Mouse (Mus musculus) ZHBTc4 (cell line): ENCODE data around the gene Aig1.

Experiments used
- DNase-seq: peaks from one replicate; pipeline ENCODE4 v3.0.0-alpha.2; 2011; ENCODE audit warnings: low read depth, low spot score

Gene Aig1

DNA sequence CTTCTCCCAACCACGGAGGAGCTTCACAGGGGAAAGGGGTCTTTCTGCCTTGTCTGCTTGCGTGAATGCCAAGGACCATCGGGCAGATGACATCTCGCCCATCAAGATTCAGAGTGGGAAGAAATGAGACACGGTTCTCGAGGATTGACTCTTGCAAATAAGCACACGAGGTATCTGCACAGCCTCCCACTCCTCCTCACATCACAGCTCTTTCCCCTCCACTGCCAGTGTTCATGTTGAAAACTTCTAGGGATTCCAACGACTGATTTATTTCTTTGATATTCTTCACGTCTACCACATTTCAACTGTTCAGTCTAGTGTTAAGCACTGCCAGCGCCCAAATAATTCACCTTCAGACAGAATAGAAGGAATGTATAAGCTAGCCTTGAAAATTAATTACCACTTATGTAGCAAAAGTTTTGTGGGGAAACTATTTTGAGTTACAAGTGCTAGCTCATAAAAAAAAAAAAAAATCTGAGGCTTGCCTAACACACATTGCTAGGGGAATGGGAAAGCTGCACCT is 86.5 kb downstream of the Aig1 start:
- DNase-seq, result no peak

DNA sequence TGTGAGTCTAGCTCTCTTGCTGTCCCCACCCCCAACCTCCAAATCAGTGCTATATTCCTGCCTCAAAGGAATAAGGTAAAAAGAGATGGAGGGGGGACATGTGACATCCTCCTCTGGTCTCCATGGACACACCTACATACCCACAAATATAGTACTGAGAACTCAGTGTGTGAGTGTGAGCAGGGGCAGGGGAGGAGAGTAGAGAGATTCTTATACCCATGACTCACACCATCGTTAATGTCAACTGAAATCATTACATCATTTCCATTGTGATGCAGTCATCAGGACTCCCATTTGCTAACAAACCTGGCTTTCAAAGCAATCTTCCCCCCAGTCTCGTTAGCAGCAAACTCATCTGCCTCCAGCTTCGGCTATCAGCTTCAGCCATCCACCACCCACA is 92.8 kb downstream of the Aig1 start:
- no peak for DNase-seq

DNA sequence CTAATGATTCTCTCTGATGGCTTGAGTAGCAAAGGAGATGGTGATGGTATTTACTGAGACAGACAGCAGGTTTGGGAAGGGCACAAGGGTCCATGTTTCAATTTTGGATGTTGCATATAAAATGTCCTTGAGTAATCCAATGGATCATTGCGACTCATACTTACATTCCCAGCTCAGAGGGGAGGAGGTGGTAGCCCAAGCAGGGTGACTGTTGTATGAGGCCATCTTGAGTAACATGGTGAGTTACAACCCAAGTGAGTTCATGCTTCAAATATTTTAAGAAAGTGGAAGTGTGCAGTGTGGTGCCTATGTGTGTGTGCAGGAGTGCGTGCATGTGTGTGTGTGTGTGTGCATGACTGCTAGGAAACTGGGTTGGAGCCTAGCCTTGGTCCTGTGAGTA is 93.4 kb downstream of the Aig1 start:
- DNase-seq, result no peak

DNA sequence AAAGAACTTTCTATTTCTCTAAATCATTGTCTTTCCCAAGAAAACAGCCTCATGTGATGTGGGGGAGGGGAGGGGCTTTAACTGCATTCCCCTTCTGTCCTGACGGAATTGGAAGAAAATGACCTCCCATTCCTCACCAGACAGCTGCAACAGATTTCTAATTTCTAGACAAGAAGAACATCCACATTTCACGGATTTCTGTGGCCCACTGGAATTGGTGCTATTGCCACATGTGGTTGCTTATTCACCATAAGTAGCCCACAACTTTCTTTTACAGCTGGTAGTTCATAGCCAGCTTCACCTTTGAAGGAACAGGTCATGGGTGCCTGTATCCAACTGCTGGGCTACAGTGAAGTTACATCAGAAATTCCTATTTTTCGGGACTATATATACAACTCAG is 93.9 kb downstream of the Aig1 start:
- no peak for DNase-seq

DNA sequence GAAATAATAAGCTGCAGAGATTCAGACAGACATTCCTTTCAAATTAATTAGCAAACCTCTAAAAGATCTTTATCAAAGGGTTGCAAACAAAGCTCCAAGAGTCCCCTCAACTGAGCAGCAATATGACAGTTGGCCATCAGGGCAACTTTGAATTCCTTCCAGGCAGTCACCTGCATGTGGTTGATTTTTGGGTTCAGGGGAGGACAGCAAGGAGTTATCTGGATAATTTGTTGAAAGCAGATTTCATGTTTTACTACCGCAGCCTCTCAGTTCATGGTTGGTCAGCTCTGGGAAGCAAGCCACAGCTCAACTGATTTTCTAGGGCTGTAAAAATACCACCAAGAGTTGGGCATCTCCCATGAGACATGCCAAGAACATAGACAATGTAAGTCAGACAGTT is 98.1 kb downstream of the Aig1 start:
- no peak for DNase-seq

GRCm38 (mm10) chr10:13769789-13770188 is 99.0 kb downstream of the Aig1 start:
- DNase-seq, result no peak

- peak; percentile 42 for DNase-seq
Measured at GRCm38 (mm10) chr10:13768866-13769265, 99.9 kb downstream of the Aig1 start.

GRCm38 (mm10) chr10:13767076-13767475 is 101.7 kb downstream of the Aig1 start:
- DNase-seq, result no peak

- DNase-seq, result no peak
Measured at GRCm38 (mm10) chr10:13763151-13763550, 105.6 kb downstream of the Aig1 start.

- no peak for DNase-seq
Measured at GRCm38 (mm10) chr10:13754712-13755111, 114.1 kb downstream of the Aig1 start.

DNA sequence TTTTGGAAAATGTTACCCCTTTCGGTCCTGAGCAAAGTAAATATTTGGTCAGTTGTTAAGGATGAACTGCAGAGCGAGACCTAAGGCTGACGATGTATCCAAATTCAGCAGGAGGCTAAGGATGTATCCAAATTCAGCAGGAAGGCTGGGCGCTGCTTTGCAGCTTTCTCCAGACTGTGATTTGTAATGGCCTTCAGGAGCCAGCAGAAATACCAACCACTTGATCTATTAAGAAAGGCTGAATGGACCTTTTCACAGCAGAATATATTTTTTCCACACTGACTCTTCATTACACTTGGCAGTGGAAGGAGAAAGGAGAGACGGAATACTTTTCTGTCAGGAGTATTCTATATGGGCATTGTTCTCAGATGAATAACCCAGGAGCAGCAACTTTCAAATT is 115.0 kb downstream of the Aig1 start:
- DNase-seq, result no peak

- no peak for DNase-seq
Measured at GRCm38 (mm10) chr10:13739494-13740140, 129.2 kb downstream of the Aig1 start.

- no peak for DNase-seq
Measured at GRCm38 (mm10) chr10:13730039-13730748, 138.6 kb downstream of the Aig1 start.

DNA sequence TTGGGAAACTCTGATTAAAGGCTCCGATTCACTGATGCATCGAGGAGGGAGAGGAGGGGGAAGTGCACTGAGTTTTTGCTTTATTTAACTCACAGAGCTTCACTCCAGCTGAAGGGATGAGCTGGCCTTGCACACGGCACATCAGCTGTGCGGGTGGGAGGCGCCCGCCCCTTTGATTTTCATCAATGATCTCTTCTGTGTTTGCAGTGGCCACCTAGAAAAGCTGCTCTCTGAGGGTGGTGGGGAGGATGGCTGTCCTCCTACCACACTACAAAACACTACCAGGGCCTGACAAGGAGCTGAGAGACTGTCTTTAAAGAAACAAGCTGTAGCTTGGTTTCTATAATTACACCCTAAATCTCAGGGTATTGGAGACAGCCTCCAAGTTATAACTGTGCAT is 141.1 kb downstream of the Aig1 start:
- DNase-seq, result no peak

- DNase-seq, result no peak
Measured at GRCm38 (mm10) chr10:13726206-13726605, 142.6 kb downstream of the Aig1 start.

- no peak for DNase-seq
Measured at GRCm38 (mm10) chr10:13725276-13725675, 143.5 kb downstream of the Aig1 start.

GRCm38 (mm10) chr10:13716132-13716531 is 152.6 kb downstream of the Aig1 start:
- DNase-seq, result no peak

GRCm38 (mm10) chr10:13715584-13715983 is 153.2 kb downstream of the Aig1 start:
- DNase-seq, result no peak

DNA sequence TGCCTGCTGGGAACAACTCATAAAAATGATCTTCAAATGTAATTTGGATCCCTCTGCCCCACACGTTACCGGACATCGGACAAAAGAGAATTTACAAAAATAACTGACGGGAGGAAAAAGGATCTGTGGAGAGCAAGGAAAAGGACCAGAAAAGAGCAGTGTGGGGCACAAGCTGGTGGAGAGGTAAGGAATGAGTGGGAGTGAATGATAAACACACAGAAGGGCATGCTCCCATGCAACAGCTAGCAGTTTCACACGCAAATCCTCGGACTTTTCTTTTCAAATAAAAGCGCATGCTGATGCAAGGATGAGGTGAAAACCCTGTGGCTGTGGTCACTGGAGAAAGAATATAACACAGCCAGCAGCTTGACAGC is 153.9 kb downstream of the Aig1 start:
- DNase-seq, result no peak

DNA sequence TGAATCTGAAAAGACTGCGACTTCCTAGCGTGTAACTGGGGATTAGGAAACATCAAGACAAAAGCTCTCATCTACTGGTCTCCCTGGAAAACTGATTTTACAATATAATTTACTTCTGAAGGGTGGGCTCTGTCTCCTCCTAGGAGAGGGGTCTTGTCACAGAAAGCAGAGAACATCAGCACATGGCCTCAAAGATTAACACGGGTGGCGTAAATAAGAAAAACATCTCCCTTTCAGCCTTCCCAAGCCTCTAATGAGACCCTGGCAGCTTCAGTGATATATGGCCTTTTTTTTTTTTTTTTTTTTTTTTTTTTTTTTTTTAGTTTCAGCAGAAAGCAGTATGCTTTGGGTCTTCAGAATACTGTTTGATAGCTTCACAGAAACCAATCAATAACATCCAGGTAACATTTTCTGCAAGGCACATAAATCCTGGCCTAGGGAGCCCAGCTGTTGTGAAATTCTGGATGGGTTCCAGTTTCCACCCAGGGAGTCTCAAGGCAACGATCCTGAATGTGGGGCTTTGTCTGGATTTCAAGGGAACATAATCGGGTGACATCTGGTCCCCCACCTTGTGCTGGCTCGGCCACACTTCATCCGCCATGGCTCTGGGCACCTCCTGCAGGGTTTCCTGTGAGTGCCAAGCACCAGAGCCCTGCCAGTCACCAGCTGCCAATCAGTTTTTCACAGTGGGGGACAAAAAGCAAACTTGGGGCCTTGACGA is 154.4 kb downstream of the Aig1 start:
- no peak for DNase-seq

GRCm38 (mm10) chr10:13713711-13714110 is 155.1 kb downstream of the Aig1 start:
- no peak for DNase-seq

- DNase-seq, result no peak
Measured at GRCm38 (mm10) chr10:13713116-13713515, 155.7 kb downstream of the Aig1 start.
